Mouse (Mus musculus) thymus, postnatal 14 days (tissue): ENCODE results near the gene Cd247.

Source experiments
- DNase-seq: peaks from one replicate; pipeline ENCODE4 v3.0.0; 2021

Cd247 gene

GRCm38 (mm10) chr1:165925207-165925606 is 136.7 kb downstream of the Cd247 start:
- DNase-seq = no peak
